ENCODE assay signal across 8 mouse cellular contexts in the genomic region with DNA sequence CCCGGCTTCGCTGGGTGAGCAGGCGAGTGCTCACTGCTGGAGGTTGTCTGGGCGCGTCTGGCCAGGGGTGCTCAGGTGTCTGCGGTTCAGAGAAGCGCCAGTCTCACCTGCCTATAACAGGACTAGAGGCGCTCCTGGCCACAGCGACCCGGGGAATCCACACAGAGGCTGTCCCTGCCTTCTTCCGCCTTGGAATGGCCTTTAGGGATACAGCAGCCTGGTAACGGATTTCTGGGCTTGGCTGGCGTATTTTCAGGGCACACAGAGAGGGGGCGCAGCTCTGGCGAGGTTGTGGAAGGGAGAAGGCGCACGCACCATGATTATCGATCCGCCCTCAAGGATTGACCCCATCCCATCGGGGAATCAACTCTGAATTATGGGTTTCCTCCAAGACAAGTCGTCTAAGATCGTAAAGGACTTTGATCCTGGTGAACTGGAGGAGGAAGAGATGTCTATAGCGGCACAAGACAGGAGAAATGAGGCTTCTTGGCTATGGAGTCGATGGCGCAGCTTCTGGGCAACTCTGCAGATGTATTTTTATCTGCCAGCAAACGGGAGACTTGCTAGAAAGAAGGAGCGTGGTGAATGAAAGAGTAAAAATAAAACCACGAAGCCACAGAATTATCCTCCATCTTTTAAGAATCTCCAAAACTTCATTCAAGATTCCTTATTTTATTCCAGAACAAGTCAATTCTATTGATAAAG. TPM values are rescaled to one million over a fixed set of nuclear protein-coding genes. Genes with fewer than 3 reads are reported as not detected.
DNase-seq lines count a peak whose midpoint lies in the region; ATAC-seq and TF ChIP-seq lines count a peak whose summit lies in the region.

No protein-coding gene starts in this region.

- H3K9me3 ChIP-seq in forebrain, embryonic 12.5 days: no peaks in the 10 kb centered on the region
- no peaks in the 10 kb centered on the region for H3K9me3 ChIP-seq in limb, embryonic 11.5 days (ENCODE audit: control insufficient read depth, low read length)

- peaks cover 27% of the 10 kb centered on the region for H3K27me3 ChIP-seq in heart, adult 2 months (ENCODE audit: control insufficient read depth, insufficient read depth, low read length)
- H3K27me3 ChIP-seq in forebrain, embryonic 12.5 days: peaks cover 84% of the 10 kb centered on the region
- H3K27me3 ChIP-seq in limb, embryonic 11.5 days (ENCODE audit: control insufficient read depth, insufficient read depth, low read length): peaks cover 49% of the 10 kb centered on the region

- 16% methylated on average over 28 of the region's 28 CpGs for WGBS in heart, adult 2 months
- 7% methylated on average over 28 of the region's 28 CpGs for WGBS in forebrain, embryonic 12.5 days
- 8% methylated on average over 28 of the region's 28 CpGs for WGBS in limb, embryonic 11.5 days

- peak overlapping the region; percentile 83 for H3K4me2 ChIP-seq in forebrain, embryonic 12.5 days
- peak overlapping the region; percentile 25; the same call in 1 of the 2 replicates for H3K4me2 ChIP-seq in limb, embryonic 11.5 days (ENCODE audit: low read depth, severe bottlenecking)

- H3K27ac ChIP-seq in heart, adult 2 months: no peak overlapping the region
- H3K27ac ChIP-seq in forebrain, embryonic 12.5 days: no peak overlapping the region
- H3K27ac ChIP-seq in limb, embryonic 11.5 days (replicated peaks; ENCODE audit: low read depth, low read length): no peak overlapping the region

- TF ChIP-seq EP300 in heart, adult 2 months (IDR thresholded peaks at IDR 0.05; ENCODE audit: insufficient read depth, low read depth, low read length): no peak

- no peak for TF ChIP-seq POLR2A in heart, adult 2 months (IDR thresholded peaks at IDR 0.05; ENCODE audit: insufficient read depth, low read depth, low read length)

- no peak overlapping the region for H3K9ac ChIP-seq in heart, adult 2 months (ENCODE audit: low read depth, low read length)
- 0 out of 2 replicates have a peak overlapping the region, but pooled peaks have one; percentile 29 for H3K9ac ChIP-seq in forebrain, embryonic 12.5 days
- no peak overlapping the region for H3K9ac ChIP-seq in limb, embryonic 11.5 days (ENCODE audit: low read length)

- H3K79me2 ChIP-seq in heart, adult 2 months (replicated peaks; ENCODE audit: control insufficient read depth, insufficient read depth, low read length): no peaks in the 10 kb centered on the region

- intact Hi-C loops in heart, adult 2 months (cut with DNase I): no loop called here
- intact Hi-C loops in heart, postnatal 14 days (cut with DNase I): no loop called here

- no peaks in the 10 kb centered on the region for H3K4me1 ChIP-seq in heart, adult 2 months (ENCODE audit: control insufficient read depth, insufficient read depth, low read length)
- H3K4me1 ChIP-seq in forebrain, embryonic 12.5 days: peaks cover 35% of the 10 kb centered on the region
- peaks cover 21% of the 10 kb centered on the region for H3K4me1 ChIP-seq in limb, embryonic 11.5 days (ENCODE audit: control insufficient read depth, insufficient read depth, low read length)

- ATAC-seq in forebrain, embryonic 12.5 days (ENCODE audit: low FRiP score): no peak
- no peak for ATAC-seq in limb, embryonic 11.5 days (ENCODE audit: insufficient number of reproducible peaks, low FRiP score, low TSS enrichment, low read depth)
- ATAC-seq in megakaryocyte progenitor cell, adult 5-6 weeks (replicated peaks; ENCODE audit: poor library complexity): no peak

- no peaks in the 10 kb centered on the region for H3K36me3 ChIP-seq in heart, adult 2 months (ENCODE audit: control insufficient read depth, insufficient read depth, low read length)
- H3K36me3 ChIP-seq in forebrain, embryonic 12.5 days (replicated peaks): no peaks in the 10 kb centered on the region
- no peaks in the 10 kb centered on the region for H3K36me3 ChIP-seq in limb, embryonic 11.5 days (ENCODE audit: control insufficient read depth, insufficient read depth, low read length)

- no peak for DNase-seq in heart, adult 2 months
- DNase-seq in heart, postnatal 14 days: no peak
- DNase-seq in ES-CJ7 (ENCODE audit: low read depth, low spot score): peak; percentile 48
- DNase-seq in limb, embryonic 11.5 days (ENCODE audit: low spot score): peak; percentile 57
- DNase-seq in neural tube, embryonic 10.5 days (ENCODE audit: extremely low spot score, low spot score): peak; percentile 59
- DNase-seq in thymus, postnatal 36 days: no peak

- TF ChIP-seq CTCF in heart, adult 2 months (IDR thresholded peaks at IDR 0.05): 0 out of 2 replicates have a peak, but pooled peaks have one; percentile 2

- no peak overlapping the region for H3K4me3 ChIP-seq in heart, adult 2 months
- H3K4me3 ChIP-seq in forebrain, embryonic 12.5 days (replicated peaks): peak overlapping the region; percentile 16
- 0 out of 2 replicates have a peak overlapping the region, but pooled peaks have one; percentile 3 for H3K4me3 ChIP-seq in limb, embryonic 11.5 days (ENCODE audit: low read depth, low read length)

RNA-seq across cellular contexts. Expression of a gene that starts 1.3 kb away (rescaled TPM):
- not detected for total RNA-seq in heart, adult 2 months (2021)
- polyA plus RNA-seq in heart, adult 2 months (2012; rRNA removed): 0.14 TPM in 1 of 2 replicates, not detected in the other
- total RNA-seq in heart, postnatal 14 days (2021): not detected
- 0.13 and 0.17 TPM in 2 replicates for polyA plus RNA-seq in forebrain, embryonic 12.5 days (2016; fragmentation: Nextera tagmentation; extraction: Ambion mirVana)
- polyA plus RNA-seq in limb, embryonic 11.5 days (2014; fragmentation: Nextera tagmentation; extraction: Ambion mirVana): 0.53 and 0.55 TPM in 2 replicates
- total RNA-seq in megakaryocyte progenitor cell, adult 5-6 weeks (2015): not detected in 2 replicates
- total RNA-seq in megakaryocyte progenitor cell, adult 5-6 weeks (2017): not detected in 2 replicates

RNA-seq across cellular contexts. Expression of a gene that starts 35.5 kb away (rescaled TPM):
- total RNA-seq in heart, adult 2 months (2021): 10 to 100 TPM; 23.7 to 26.8 TPM
- 22.2 and 26.1 TPM in 2 replicates for polyA plus RNA-seq in heart, adult 2 months (2012; rRNA removed)
- total RNA-seq in heart, postnatal 14 days (2021): 10 to 100 TPM; 23.7 to 25.0 TPM
- polyA plus RNA-seq in forebrain, embryonic 12.5 days (2016; fragmentation: Nextera tagmentation; extraction: Ambion mirVana): 41.2 and 42.9 TPM in 2 replicates
- 43.9 and 47.8 TPM in 2 replicates for polyA plus RNA-seq in limb, embryonic 11.5 days (2014; fragmentation: Nextera tagmentation; extraction: Ambion mirVana)
- 44.7 and 63.4 TPM in 2 replicates for total RNA-seq in megakaryocyte progenitor cell, adult 5-6 weeks (2015)
- total RNA-seq in megakaryocyte progenitor cell, adult 5-6 weeks (2017): 34.4 and 38.1 TPM in 2 replicates

RNA-seq across cellular contexts. Expression of a gene that starts 35.5 kb away (rescaled TPM):
- 1 to 10 TPM; 8.9 to 9.1 TPM for total RNA-seq in heart, adult 2 months (2021)
- not detected in 2 replicates for polyA plus RNA-seq in heart, adult 2 months (2012; rRNA removed)
- total RNA-seq in heart, postnatal 14 days (2021): 1 to 10 TPM; 6.1 to 9.5 TPM
- 0.49 and 2.3 TPM in 2 replicates for polyA plus RNA-seq in forebrain, embryonic 12.5 days (2016; fragmentation: Nextera tagmentation; extraction: Ambion mirVana)
- polyA plus RNA-seq in limb, embryonic 11.5 days (2014; fragmentation: Nextera tagmentation; extraction: Ambion mirVana): 1.7 TPM in 1 of 2 replicates, not detected in the other
- total RNA-seq in megakaryocyte progenitor cell, adult 5-6 weeks (2015): not detected in 2 replicates
- 12.3 TPM in 1 of 2 replicates, not detected in the other for total RNA-seq in megakaryocyte progenitor cell, adult 5-6 weeks (2017)

Comparison
In these comparisons a context has a peak if more than half of its experiments do, and no peak if none do; other contexts are left out.
1. DNase-seq: peak in ES-CJ7 (single experiment), limb, embryonic 11.5 days (single experiment) and neural tube, embryonic 10.5 days (single experiment); none in heart, adult 2 months (0 of 2), heart, postnatal 14 days (0 of 2) and thymus, postnatal 36 days (0 of 2).